Mouse (Mus musculus) right cerebral cortex, adult 2 months (tissue): ENCODE measurements at regions not wholly inside any gene's neighbourhood (a gene's known extent, or its start where the extent isn't known, plus 50 kb on each side); places are given as distances from the start of the nearest gene placed in this dataset.
A peak's percentile ranks its signal among the peaks of the same experiment; 100 is the strongest.

Source experiments
- DNase-seq, 2 experiments: peaks; one replicate each; pipeline ENCODE4 v3.0.0; 2021 to 2022; ENCODE audit warnings: low spot score in 2 of 2

DNA sequence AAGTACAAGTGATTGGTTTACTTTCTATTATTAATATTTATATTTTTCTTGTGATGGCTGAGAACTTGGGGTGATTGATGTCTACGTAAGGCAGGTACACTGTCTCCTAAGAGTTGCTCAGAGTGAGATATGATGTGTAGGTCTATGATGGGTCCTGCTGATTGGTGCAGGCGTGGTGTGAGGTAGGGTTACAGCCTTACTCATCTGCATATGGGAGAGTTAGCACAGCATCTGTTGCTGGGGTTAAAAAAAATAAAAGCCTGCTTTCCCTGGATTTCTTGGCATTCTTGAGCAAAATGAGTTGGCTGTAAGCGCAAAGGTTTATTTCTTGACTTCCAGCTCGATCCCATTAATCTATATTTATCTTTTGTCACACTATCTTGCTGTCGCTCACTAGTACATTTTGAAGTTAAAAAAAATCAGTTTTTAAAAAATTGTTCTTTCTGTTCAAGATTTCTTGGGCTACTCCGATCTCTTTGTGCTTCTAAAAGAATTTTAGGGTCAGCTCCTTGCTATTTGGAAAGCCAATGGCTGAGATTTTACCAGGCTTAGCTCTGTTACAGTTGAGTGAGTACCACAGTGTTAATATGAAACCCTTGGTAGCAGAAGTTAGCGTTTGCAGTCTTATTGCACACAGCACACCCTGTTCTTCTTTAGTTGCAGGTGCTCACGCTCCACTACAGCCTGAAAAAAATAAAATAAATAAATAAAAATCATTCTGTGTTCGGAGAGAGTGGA, 482.0 kb downstream of the Plekhb2 start:
- peak; percentile 16 to 17 for DNase-seq

DNA sequence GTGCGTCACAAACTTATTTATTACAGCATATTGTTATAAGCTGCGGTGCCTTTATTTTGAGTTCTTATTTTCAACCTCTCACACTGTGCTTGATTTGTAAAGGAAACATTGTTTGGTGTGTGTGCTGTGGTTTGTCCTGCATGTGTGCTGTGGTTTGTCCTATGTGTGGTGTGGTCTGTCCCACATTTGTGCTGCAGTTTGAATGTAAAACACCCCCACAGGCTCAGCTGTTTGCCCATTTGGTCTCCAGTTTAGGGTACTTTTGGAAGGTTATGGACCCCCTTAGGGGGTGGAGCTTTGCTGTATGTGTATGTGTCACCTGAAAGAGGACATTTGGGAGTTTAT, 482.5 kb downstream of the Plekhb2 start:
- DNase-seq = no peak

DNA sequence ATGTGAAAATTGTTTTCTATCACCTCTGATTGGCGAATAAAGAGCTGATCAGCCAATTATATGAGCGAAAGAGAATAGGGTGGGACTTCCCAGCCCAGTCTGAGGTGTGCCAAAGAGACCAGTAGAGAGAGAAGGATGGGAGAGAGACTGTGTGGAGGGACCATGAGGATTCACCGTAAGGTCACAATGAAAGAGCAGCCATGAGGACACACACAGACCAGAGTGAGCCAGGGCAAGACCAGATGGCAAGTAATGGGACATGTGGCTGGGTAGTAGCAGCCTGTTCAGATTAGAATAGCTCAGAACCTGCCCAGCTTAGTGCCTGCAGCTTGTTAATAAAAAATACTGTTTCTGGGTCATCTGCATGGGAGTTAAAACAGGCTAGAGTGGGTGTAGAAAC, 487.9 kb downstream of the Plekhb2 start:
- DNase-seq = no peak

DNA sequence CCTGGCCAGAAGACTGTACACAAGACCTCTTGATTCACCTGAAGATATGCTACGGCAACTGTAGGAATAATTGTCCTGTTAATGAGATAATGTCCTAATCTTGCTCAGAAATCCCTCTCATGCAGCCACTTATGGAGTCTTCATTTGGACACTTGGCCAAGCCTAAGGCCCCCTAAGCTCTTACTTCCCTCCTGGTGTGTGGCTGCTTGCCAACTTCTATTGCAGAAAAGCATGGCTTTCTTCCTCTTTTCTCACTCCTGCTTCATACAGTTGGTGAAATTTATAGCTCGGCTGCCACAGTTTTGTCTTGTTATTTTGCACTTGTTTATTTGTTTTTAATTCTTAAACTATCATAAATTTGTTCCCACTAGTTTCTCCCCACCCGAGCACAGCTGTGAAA, 488.4 kb downstream of the Plekhb2 start:
- no peak for DNase-seq

DNA sequence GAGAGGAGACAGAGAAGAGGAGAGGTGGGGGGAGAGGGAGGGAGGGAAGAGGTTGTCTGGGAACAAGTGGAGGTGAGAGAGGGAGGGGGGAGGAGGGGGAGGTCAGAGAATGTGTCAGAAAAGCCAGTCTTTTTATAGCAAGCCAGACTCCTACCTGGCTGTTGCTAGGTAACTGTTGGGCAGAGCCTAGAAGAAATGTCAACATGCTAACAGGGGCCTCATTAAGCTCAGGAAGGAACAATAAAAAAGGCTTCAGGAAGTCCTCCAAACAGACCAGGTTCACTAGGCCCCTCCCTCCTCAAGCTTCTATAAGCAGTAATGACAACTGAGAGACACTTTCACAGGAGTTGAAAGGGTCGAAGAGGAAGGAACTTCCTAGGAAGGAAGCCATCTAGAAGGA, 494.8 kb downstream of the Plekhb2 start:
- no peak for DNase-seq

DNA sequence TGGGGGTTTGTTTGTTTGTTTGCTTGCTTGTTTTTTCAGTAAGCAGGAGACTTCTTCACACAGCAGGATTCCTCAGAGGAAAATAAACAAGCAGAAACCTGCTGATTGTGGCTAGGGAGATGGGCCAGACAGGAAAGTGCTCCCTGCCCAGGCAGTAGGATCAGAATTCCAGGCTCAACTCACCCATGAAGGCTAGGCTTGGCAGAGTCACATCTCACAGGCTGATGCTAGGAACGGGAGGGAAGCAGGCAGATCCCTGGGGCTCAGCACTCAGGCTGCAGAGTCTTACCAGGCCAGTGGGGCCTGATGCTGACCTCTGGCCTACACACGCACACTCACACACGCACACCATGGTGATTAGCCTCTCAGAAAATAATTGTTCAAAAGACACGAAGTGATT, 498.5 kb downstream of the Plekhb2 start:
- no peak for DNase-seq

DNA sequence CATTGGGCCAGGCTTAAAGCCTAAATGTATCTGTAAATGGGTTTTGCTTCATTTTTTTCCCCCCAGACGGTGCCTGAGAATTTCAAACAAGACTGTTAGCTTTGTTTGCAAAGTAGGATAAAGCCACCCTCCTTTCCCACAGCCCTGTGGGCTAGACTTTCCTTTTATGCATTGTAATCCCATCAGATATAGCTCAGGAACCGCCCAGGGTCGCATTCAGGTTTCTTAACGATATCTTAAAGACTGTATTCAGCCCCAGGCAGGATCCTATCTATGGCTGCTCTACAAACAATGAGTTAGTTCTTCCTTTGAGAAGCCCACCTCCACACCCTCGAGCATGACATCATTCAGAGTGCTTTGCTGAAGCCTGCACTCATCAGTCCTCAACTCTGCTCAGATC, 509.2 kb downstream of the Plekhb2 start:
- DNase-seq = no peak

DNA sequence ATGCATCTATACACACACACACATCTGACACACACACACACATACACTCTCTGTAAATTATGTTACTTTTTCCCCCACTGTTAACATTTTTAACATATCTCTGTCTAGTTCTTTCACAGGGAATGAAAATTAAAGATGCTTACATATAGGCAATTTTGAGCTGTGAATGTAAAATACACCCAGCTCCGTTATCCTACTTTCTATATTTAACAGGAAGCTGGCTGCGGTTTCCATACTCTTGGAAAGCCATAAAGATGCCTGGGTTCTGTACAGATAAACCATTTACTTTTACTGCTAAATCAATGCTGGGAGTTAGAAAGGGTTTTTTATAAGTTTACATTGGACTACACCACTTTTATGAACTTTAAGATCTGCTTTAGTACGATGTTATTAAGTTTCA, 511.7 kb downstream of the Plekhb2 start:
- no peak for DNase-seq

DNA sequence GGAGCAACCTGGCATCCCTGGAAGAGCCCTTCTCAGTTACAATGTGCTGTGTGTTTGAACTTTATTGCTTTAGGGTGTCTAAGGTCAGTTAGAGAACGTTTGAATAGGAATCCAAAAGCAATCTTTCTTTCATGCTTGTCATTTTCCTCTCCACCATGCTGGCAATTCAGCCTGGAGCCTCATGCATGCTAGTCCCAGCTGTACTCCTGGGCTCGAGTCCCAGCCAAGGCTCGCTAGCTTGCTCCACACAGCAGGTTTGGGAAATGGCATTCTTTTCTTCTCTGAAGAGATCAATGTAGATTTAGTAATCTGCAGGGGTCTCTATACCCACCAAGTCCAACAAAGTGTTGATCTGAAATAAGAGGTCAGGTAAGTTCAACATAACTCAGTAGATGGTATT, 513.1 kb downstream of the Plekhb2 start:
- no peak for DNase-seq

DNA sequence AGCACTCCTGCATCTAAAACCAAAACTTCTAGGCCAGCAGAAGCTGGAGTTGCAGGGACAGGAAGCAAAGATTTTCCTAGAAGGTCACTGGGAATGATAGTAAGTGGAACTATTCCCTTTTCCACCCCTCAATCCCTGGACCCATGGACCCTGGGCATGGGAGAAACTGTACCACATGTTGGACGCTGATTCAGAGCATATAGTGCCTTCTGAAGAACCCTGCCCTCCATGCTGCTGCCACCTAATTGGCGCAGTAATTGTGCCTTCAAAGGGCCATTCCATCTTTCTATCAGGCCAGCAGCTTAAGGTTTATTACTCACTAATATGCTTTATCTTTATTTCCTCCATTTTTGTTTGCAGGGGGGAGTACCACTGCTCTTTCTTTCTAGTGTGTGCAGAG, 516.8 kb downstream of the Plekhb2 start:
- no peak for DNase-seq

DNA sequence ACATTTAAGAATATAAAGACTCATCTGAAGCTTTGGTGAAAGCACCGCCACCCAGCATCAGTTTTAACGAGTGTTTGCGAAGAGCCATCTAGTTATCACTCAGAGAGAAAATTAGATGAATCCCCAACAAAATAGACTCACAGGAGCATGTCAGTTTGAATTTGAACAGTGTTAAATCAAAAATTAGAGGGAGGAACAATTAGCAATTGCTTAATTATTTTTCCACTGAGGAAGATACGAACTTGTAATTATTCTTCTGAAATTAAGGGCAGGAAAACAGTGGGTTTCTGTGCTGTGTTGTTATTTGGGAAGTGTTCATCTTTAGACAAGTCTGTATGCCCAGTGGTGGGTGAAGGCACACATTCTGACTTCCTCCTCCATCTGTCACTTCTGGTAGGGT, 523.0 kb downstream of the Plekhb2 start:
- DNase-seq = no peak

DNA sequence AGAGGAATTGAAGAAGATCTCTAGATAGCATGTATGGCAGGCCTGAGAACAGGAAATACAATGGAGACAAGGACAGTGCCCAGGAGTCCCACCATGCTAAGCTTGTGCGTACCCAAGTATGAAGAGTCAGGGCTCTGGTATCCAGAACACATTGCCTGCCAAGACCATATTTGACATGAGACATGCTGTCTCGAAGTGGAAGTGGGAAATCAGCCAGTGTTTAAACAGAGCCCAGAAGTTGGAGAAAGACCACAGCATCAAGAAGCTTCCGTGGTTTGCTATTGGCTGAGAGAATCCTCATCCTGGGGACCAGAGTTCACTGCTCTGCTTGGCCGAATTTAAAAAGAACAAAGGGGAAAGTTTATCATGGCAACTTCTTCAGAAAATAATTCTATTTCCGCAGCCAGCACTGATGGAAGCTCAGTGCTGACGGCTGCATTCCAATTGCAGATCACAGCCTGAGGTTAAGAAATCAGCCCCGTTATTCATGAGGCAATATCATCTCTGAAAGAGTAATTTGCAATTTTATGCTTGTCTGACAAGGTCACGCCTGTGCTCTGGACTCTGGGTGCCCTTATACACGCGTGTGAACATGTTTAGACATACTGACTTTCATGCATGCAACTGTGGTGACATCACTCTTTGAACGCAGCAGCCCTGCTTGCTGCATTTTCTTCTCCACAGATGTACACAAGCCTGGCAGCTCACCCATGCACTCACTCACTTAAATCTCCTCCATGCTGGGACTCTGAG, 531.0 kb downstream of the Plekhb2 start:
- no peak for DNase-seq

DNA sequence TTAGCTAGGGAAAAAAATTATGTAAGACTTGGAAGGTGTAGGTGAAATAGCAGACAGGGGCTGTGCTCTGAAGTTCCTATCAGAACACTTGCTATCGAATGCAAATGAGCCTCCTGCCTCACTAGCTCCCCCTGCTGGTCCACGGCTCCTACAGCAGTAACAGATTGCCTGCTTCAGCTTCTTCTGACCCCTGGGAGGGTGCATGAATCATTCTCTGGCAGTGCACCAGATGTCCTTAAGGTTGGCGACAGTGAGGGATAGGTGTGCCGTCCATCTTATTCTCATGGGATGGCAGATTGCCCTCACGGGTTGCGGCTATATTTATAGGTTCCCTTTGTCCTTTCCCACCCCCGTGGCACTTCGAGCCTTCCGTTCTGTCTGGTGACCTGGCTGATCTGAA, 535.7 kb downstream of the Plekhb2 start:
- DNase-seq = peak; percentile 62 to 85

DNA sequence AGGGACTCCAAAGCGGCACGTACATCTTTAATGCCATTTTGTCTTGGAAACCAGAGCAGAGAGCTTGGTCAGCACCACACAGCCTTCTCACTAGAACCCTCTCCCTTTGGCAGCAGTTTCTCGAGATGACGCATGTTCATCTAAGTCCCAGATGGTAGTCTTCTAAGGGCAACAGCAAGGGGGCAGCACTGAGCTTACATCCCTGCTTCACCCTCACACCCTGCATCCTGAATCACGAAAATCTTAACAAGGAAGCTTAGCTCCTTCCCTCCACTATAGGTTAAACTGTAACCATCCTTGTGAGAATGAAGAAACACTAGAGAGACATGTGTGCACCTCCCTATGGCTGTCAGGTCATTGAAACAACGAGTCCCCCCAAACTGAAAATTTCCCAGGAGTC, 538.4 kb downstream of the Plekhb2 start:
- DNase-seq = peak; percentile 53 to 68

DNA sequence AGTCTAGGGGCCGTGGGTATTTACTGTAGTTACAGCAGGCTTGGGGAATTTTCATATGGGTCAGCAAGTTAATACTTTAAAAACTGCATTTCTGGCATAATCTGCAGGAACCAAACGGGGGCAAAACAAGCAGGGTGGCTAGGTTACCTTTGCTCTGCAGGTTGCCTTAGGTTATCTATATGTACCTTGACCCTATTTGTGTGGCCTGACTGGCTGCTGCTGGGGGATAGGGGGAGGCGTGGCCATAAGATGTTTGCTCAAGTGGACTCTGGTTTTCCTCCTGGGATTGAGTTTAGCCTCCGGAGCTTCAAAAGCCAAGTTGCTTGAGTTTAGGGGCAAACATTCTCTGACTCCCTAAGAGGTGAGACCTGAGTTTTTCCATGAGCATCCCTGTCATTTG, 540.6 kb downstream of the Plekhb2 start:
- DNase-seq = no peak

DNA sequence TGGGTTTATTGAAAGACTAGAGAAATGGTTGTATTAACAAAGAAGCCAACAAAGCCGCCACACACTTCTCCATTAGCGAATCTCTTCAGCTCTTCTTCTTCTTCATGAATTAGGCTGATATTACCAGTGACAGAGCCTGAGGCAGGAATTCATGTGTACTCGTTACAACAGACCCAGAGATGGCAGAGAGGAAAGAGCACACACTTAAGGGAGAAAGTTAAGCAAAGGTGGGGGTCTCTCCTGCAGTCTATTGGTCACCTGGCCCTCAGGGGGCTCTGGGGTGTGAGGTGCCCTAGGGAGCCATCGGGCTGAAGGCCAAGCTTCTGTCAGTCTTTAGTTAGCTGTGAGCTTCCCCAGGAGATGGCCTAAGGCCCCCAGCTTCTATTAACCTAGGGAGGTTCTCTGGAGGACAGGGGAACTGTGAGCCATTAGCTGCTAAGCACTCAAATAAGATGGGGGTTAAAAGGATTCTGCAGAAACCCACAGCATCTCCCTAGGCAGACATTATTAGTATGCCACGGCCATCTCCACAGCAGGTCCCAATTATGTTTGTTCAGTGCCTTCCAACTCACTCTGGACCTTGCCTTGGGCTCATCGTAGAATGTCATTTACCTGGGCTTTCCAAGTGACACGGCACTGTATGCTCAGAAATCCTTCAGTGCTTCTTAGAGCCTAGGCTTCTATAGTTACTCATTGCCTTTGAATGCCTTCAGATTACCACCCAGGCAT, 541.2 kb downstream of the Plekhb2 start:
- DNase-seq = no peak

DNA sequence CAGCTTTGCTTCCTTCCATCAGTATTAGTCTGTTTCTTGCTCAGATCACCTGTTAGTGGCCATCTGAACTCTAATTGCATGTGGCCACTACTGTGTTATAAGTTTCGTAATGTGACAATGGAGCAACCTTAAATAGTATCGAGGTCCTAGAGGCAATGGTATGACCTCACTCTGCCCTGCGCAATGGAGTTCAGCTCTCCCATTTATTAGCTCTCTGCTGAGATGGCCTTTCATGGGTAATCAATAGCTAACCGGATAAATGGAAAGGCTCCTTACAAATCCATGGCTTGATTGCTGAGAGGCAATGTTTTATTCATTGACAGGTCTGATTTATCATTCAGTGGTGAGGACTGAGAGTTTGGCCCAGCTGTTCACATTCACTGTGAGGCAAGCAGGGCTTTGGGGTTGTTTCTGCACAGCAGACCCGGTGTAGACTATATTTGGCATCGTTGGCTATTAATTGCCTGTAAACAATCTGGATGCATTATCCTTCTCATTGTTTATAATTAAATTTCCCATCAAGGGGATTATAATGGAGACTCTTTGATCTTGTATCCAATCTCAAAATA, 543.9 kb downstream of the Plekhb2 start:
- no peak for DNase-seq

DNA sequence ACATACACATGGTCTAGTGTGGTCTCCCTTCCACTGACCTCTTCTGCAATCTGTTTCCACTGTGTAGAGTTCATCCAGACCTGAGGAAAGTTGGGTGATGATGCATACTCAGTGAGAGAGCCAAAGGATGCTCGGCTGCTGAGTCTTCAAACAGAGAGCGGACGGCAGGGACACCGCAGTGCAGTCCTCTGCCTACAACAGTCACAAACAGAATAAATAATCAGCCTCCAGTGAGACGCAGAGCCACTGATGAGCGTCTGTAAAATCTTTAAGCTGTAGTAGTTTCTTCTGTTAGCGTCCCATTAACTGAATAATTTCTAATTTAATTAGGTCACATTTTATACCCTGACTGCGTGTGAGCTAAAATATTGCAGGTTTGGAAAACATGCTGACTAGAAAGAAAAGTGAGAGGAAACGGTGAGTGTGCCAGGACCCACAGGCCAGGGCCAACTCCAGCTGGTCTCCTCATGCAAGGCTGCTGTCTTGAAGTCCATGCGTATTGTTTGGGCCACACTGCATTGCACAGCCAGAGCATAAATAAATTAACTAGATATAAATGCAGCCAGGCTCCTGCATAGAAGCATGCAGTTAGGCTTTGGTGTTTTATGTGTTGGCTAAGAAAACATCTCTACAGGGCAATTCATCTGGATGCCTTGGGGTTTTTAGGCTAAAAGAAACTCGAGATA, 551.0 kb downstream of the Plekhb2 start:
- no peak for DNase-seq

DNA sequence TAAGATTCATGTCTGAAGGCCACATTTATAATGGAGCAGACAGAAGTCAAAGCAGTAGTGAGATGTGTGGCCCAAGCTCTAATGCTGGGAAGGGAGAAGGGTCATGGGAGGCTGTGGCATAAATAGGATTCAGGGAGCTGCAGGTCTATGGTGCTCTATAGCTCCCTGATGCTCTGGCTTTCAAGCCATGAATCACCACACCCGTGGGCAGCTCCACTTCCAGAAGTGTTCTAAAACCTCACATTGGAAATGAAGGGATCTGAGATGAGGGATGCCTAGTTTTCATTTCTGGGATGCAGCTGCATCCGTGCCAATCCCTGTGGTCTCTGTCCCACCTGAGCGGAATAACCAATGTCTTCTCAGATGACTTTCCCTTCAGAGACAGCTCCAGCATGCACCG, 553.2 kb downstream of the Plekhb2 start:
- DNase-seq = peak; percentile 28 to 34

DNA sequence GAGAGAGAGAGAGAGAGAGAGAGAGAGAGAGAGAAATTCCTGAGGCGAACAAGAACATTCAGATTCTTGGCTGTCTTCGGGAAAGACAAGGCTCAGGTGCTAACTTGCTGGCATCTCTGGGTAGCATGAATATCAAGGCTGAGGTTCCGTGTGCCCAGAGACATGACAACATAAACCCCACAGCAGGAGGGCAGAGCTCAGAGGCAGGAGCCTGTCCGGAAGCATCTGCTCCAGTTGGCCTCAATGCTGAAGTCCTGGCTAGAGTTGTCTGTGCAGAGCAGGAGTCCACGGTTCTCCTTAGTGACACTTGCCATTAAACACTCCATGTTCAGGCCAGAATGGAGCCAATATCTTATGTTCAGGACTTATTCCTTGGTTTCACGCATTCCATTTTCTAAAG, 555.6 kb downstream of the Plekhb2 start:
- DNase-seq = no peak

DNA sequence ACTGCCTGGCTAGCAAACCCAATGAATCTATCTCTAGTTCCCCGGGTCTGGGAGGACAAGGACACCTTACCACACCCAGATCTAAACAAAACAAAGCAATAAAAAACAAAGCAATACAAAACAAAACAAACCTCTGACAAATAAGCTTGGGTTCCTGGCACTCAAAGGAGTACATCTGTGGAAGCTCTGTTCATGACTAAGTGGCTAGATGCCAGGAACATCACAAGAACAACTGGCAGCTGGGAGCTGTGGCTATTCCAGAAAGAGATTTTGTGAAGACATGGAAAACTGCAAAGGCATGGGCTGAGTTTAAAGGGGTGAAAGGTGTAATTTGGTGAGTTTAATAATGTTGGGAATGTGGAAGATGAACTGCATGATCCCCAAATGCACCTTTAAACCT, 565.9 kb downstream of the Plekhb2 start:
- no peak for DNase-seq
